Mouse (Mus musculus) testis, adult 2 months (tissue): ENCODE measurements around the gene Gm21988.

ENCODE experiments used
- CTCF ChIP-seq: fragments of 200-500 bp; IDR thresholded peaks from 2 replicates; pipeline ENCODE4 v1.5.1; 2012; ENCODE audit warnings: low read depth, mild to moderate bottlenecking, inconsistent platforms, low read length, moderate library complexity; ENCODE audit not compliant: control insufficient read depth, insufficient read depth, insufficient replicate concordance
- POLR2A ChIP-seq: fragments of 200-500 bp; IDR thresholded peaks from 2 replicates; pipeline ENCODE4 v1.6.1; 2012; ENCODE audit warnings: low read depth, mild to moderate bottlenecking, inconsistent platforms, low read length, moderate library complexity; ENCODE audit not compliant: control insufficient read depth

DNA sequence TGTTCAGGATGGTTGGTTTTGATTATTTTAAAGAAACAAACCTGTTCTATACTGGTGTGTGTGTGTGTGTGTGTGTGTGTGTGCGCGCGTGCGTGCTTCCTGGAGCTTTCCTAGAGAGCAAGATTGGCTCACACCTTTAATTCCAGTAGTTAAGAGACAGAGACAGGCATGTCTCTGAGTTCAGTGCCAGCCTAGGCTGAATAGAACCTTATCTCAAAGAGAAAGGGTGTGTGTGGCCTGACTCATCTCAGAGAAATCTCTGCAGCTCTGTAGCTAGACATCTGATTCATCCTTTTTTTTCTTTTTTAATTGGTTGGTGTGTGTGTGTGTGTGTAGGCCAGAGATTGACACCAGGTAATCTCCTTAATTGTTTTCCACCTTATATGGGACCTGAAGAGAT is 19.4 kb upstream of the Gm21988 start:
- TF ChIP-seq CTCF (no peak), POLR2A (no peak)
